ENCODE assay signal across 13 mouse cellular contexts in the genomic region with DNA sequence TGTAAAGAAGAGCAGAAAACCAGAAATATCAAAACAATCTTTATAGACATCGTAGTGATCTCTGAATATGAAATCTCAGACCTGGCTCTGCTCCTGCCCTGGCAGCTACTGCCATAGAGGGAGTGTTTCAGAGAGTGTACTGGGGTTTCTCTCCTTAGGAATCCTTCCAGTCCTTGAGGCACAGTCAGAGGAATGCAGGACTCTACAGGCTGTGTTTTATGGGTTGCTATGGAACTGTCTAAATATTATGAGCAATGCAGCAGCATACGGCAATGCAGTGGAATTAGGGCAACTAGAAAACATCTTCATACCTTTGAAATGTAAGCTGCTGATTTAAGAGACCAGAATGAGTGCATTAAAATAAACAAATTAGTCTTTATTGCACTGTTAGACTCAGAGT. TPM values are rescaled to one million over a fixed set of nuclear protein-coding genes. Genes with fewer than 3 reads are reported as not detected.
A peak's percentile ranks its signal among the peaks of the same experiment; 100 is the strongest.
DNase-seq lines count a peak whose midpoint lies in the region; ATAC-seq lines count a peak whose summit lies in the region.
"Had no signal": no experiment of that assay in that cellular context is flagged by ENCODE, and none has a peak within 500 bp of the region (broad histone marks: within the 10 kb centered on the region; RNA-seq: fewer than 3 reads in every experiment).

No protein-coding gene starts in this region.

- ATAC-seq in stomach, embryonic 16.5 days (ENCODE audit: insufficient read depth, low FRiP score): peak; percentile 90

- DNase-seq in heart, adult 18-20 months: peak; percentile 11 to 26
- DNase-seq in heart, postnatal 25 days (ENCODE audit: low spot score): no peak
- DNase-seq in testis, postnatal 14 days (ENCODE audit: low spot score): peak; percentile 4
- no peak for DNase-seq in testis, postnatal 10 days (ENCODE audit: low spot score)
- peak; percentile 62 for DNase-seq in induced T-regulatory cell, adult 2 months (ENCODE audit: low read depth)
- DNase-seq in frontal cortex, postnatal 10 days (ENCODE audit: low spot score in 2 of 2): no peak
- DNase-seq in MN1 (ENCODE audit: low spot score): no peak
- DNase-seq: adrenal gland, adult 8-10 months; cerebellum, adult 11 months; retina, postnatal 1 day had no signal

- no peaks in the 10 kb centered on the region for H3K27me3 ChIP-seq in stomach, embryonic 16.5 days (ENCODE audit: control insufficient read depth, insufficient read depth, low read length)
- H3K27me3 ChIP-seq: embryonic facial prominence, embryonic 13.5 days; hindbrain, embryonic 15.5 days had no signal

- no peaks in the 10 kb centered on the region for H3K9me3 ChIP-seq in stomach, embryonic 16.5 days (replicated peaks; ENCODE audit: control insufficient read depth, low read length)
- H3K9me3 ChIP-seq: embryonic facial prominence, embryonic 13.5 days; hindbrain, embryonic 15.5 days had no signal

- H3K4me3 ChIP-seq in stomach, embryonic 16.5 days (replicated peaks; ENCODE audit: low read length): no peak overlapping the region
- H3K4me3 ChIP-seq: embryonic facial prominence, embryonic 13.5 days; hindbrain, embryonic 15.5 days had no signal

- no peaks in the 10 kb centered on the region for H3K4me1 ChIP-seq in stomach, embryonic 16.5 days (ENCODE audit: control insufficient read depth, insufficient read depth, low read length)
- H3K4me1 ChIP-seq: embryonic facial prominence, embryonic 13.5 days; hindbrain, embryonic 15.5 days had no signal

- intact Hi-C loops in heart, postnatal 25 days (cut with DNase I): no loop called here

- H3K9ac ChIP-seq in stomach, embryonic 16.5 days (ENCODE audit: low read length): no peak overlapping the region
- H3K9ac ChIP-seq: embryonic facial prominence, embryonic 13.5 days; hindbrain, embryonic 15.5 days had no signal

- H3K27ac ChIP-seq in stomach, embryonic 16.5 days (ENCODE audit: low read length): no peak overlapping the region
- H3K27ac ChIP-seq: embryonic facial prominence, embryonic 13.5 days; hindbrain, embryonic 15.5 days had no signal

- no peaks in the 10 kb centered on the region for H3K36me3 ChIP-seq in stomach, embryonic 16.5 days (ENCODE audit: control insufficient read depth, insufficient read depth, low read length)
- H3K36me3 ChIP-seq: embryonic facial prominence, embryonic 13.5 days; hindbrain, embryonic 15.5 days had no signal

- no peak overlapping the region for H3K4me2 ChIP-seq in stomach, embryonic 16.5 days (ENCODE audit: low read depth, low read length)
- H3K4me2 ChIP-seq: embryonic facial prominence, embryonic 13.5 days; hindbrain, embryonic 15.5 days had no signal

- WGBS in stomach, embryonic 16.5 days: 32% methylated on average over 2 of the region's 2 CpGs

RNA-seq across cellular contexts. Expression of gene Rgs1, which starts 57.2 kb away (rescaled TPM):
- under 1 TPM; 0.64 to 0.69 TPM for total RNA-seq in heart, adult 18-20 months (2021)
- under 1 TPM in 1 of 2 experiments, not detected in 1; 0.18 TPM for total RNA-seq in heart, postnatal 25 days (2021)
- 0.13 and 0.22 TPM in 2 replicates for polyA plus RNA-seq in stomach, embryonic 16.5 days (2015; fragmentation: Nextera tagmentation; extraction: Ambion mirVana)
- polyA plus RNA-seq: hindbrain, embryonic 15.5 days had no signal

Comparison
In these comparisons a context has a peak if more than half of its experiments do, and no peak if none do; other contexts are left out.
1. DNase-seq: peak in heart, adult 18-20 months (2 of 2), testis, postnatal 14 days (single experiment) and induced T-regulatory cell, adult 2 months (single experiment); none in heart, postnatal 25 days (single experiment), testis, postnatal 10 days (single experiment), frontal cortex, postnatal 10 days (0 of 2) and MN1 (single experiment).